Mouse (Mus musculus): ENCODE data around the gene Adam8. TPM values are rescaled to one million over a fixed set of nuclear protein-coding genes. Genes with fewer than 3 reads are reported as not detected.

Adam8 gene
- polyA plus RNA-seq, 1 experiment from 2014 or later = 1.6 TPM

- WGBS = 84% methylated on average over 10 of the region's 10 CpGs
- Histone ChIP-seq H3K36me3 (ENCODE audit: control insufficient read depth, insufficient read depth, low read length) (no peaks in the 10 kb centered on the region), H3K9ac (ENCODE audit: low read length) (no peak overlapping the region), H3K27me3 (replicated peaks; ENCODE audit: control insufficient read depth, insufficient read depth, low read length) (no peaks in the 10 kb centered on the region; the same call in 1 of the 2 replicates), H3K4me2 (ENCODE audit: low read length) (no peak overlapping the region), H3K4me1 (replicated peaks; ENCODE audit: control insufficient read depth, insufficient read depth, low read length) (no peaks in the 10 kb centered on the region), H3K27ac (ENCODE audit: low read depth) (no peak overlapping the region), H3K9me3 (ENCODE audit: control insufficient read depth, low read length) (no peaks in the 10 kb centered on the region), H3K4me3 (ENCODE audit: low read depth, low read length) (no peak overlapping the region)
- ATAC-seq (replicated peaks; ENCODE audit: low FRiP score, low TSS enrichment, low read depth) (no peak), DNase-seq (ENCODE audit: low spot score) (no peak)
Observed at GRCm38 (mm10) chr7:139961141-139961540, 31.2 kb downstream of the Adam8 start.

- ATAC-seq (replicated peaks; ENCODE audit: low FRiP score, low TSS enrichment, low read depth) (no peak), DNase-seq (ENCODE audit: low spot score) (no peak)
- no peaks in the 10 kb centered on the region for H3K36me3 ChIP-seq (ENCODE audit: control insufficient read depth, insufficient read depth, low read length)
- WGBS = 28% methylated on average over 11 of the region's 11 CpGs
- H3K9ac ChIP-seq (ENCODE audit: low read length) = no peak overlapping the region
- no peak overlapping the region for H3K4me2 ChIP-seq (ENCODE audit: low read length)
- H3K27me3 ChIP-seq (replicated peaks; ENCODE audit: control insufficient read depth, insufficient read depth, low read length) = no peaks in the 10 kb centered on the region; the same call in 1 of the 2 replicates
- H3K9me3 ChIP-seq (ENCODE audit: control insufficient read depth, low read length) = no peaks in the 10 kb centered on the region
- H3K27ac ChIP-seq (ENCODE audit: low read depth) = no peak overlapping the region
- no peaks in the 10 kb centered on the region for H3K4me1 ChIP-seq (replicated peaks; ENCODE audit: control insufficient read depth, insufficient read depth, low read length)
- no peak overlapping the region for H3K4me3 ChIP-seq (ENCODE audit: low read depth, low read length)
Observed at GRCm38 (mm10) chr7:139957958-139958357, 34.4 kb downstream of the Adam8 start.

- DNase-seq (ENCODE audit: low spot score) (no peak), ATAC-seq (replicated peaks; ENCODE audit: low FRiP score, low TSS enrichment, low read depth) (no peak)
- Histone ChIP-seq H3K4me3 (ENCODE audit: low read depth, low read length) (no peak overlapping the region), H3K4me2 (ENCODE audit: low read length) (no peak overlapping the region), H3K36me3 (ENCODE audit: control insufficient read depth, insufficient read depth, low read length) (no peaks in the 10 kb centered on the region), H3K9ac (ENCODE audit: low read length) (no peak overlapping the region), H3K27ac (ENCODE audit: low read depth) (no peak overlapping the region), H3K9me3 (ENCODE audit: control insufficient read depth, low read length) (no peaks in the 10 kb centered on the region), H3K4me1 (replicated peaks; ENCODE audit: control insufficient read depth, insufficient read depth, low read length) (no peaks in the 10 kb centered on the region), H3K27me3 (replicated peaks; ENCODE audit: control insufficient read depth, insufficient read depth, low read length) (no peaks in the 10 kb centered on the region; the same call in 1 of the 2 replicates)
- WGBS = 48% methylated on average over 11 of the region's 11 CpGs
Observed at GRCm38 (mm10) chr7:139957437-139957836, 34.9 kb downstream of the Adam8 start.

- WGBS = 79% methylated on average over 3 of the region's 3 CpGs
- no peak overlapping the region for H3K27ac ChIP-seq (ENCODE audit: low read depth)
- no peak overlapping the region for H3K4me3 ChIP-seq (ENCODE audit: low read depth, low read length)
- no peaks in the 10 kb centered on the region; the same call in 1 of the 2 replicates for H3K27me3 ChIP-seq (replicated peaks; ENCODE audit: control insufficient read depth, insufficient read depth, low read length)
- no peaks in the 10 kb centered on the region for H3K9me3 ChIP-seq (ENCODE audit: control insufficient read depth, low read length)
- no peak overlapping the region for H3K9ac ChIP-seq (ENCODE audit: low read length)
- ATAC-seq (replicated peaks; ENCODE audit: low FRiP score, low TSS enrichment, low read depth) (no peak), DNase-seq (ENCODE audit: low spot score) (no peak)
- no peaks in the 10 kb centered on the region for H3K4me1 ChIP-seq (replicated peaks; ENCODE audit: control insufficient read depth, insufficient read depth, low read length)
- H3K4me2 ChIP-seq (ENCODE audit: low read length) = no peak overlapping the region
- H3K36me3 ChIP-seq (ENCODE audit: control insufficient read depth, insufficient read depth, low read length) = no peaks in the 10 kb centered on the region
Observed at GRCm38 (mm10) chr7:139956658-139957057, 35.7 kb downstream of the Adam8 start.

GRCm38 (mm10) chr7:139955505-139955904 is 36.9 kb downstream of the Adam8 start:
- no peak overlapping the region for H3K4me3 ChIP-seq (ENCODE audit: low read depth, low read length)
- WGBS = 90% methylated on average over 4 of the region's 4 CpGs
- no peak overlapping the region for H3K9ac ChIP-seq (ENCODE audit: low read length)
- H3K27ac ChIP-seq (ENCODE audit: low read depth) = no peak overlapping the region
- no peak for DNase-seq (ENCODE audit: low spot score)
- no peaks in the 10 kb centered on the region for H3K36me3 ChIP-seq (ENCODE audit: control insufficient read depth, insufficient read depth, low read length)
- H3K27me3 ChIP-seq (replicated peaks; ENCODE audit: control insufficient read depth, insufficient read depth, low read length) = no peaks in the 10 kb centered on the region; the same call in 1 of the 2 replicates
- no peaks in the 10 kb centered on the region for H3K4me1 ChIP-seq (replicated peaks; ENCODE audit: control insufficient read depth, insufficient read depth, low read length)
- ATAC-seq (replicated peaks; ENCODE audit: low FRiP score, low TSS enrichment, low read depth) = no peak
- H3K4me2 ChIP-seq (ENCODE audit: low read length) = no peak overlapping the region
- no peaks in the 10 kb centered on the region for H3K9me3 ChIP-seq (ENCODE audit: control insufficient read depth, low read length)

GRCm38 (mm10) chr7:139951991-139952633 is 40.2 kb downstream of the Adam8 start:
- no peaks in the 10 kb centered on the region for H3K4me1 ChIP-seq (replicated peaks; ENCODE audit: control insufficient read depth, insufficient read depth, low read length)
- H3K36me3 ChIP-seq (ENCODE audit: control insufficient read depth, insufficient read depth, low read length) = no peaks in the 10 kb centered on the region
- WGBS = 71% methylated on average over 6 of the region's 6 CpGs
- H3K4me2 ChIP-seq (ENCODE audit: low read length) = no peak overlapping the region; the same call in 1 of the 2 replicates
- no peak overlapping the region for H3K9ac ChIP-seq (ENCODE audit: low read length)
- H3K4me3 ChIP-seq (ENCODE audit: low read depth, low read length) = no peak overlapping the region
- peaks cover 6% of the 10 kb centered on the region; the same call in 1 of the 2 replicates for H3K27me3 ChIP-seq (replicated peaks; ENCODE audit: control insufficient read depth, insufficient read depth, low read length)
- no peaks in the 10 kb centered on the region for H3K9me3 ChIP-seq (ENCODE audit: control insufficient read depth, low read length)
- DNase-seq (ENCODE audit: low spot score) (no peak), ATAC-seq (replicated peaks; ENCODE audit: low FRiP score, low TSS enrichment, low read depth) (no peak)
- H3K27ac ChIP-seq (ENCODE audit: low read depth) = no peak overlapping the region

- peak; percentile 62 for DNase-seq (ENCODE audit: low spot score)
- ATAC-seq (replicated peaks; ENCODE audit: low FRiP score, low TSS enrichment, low read depth) = no peak
Observed at GRCm38 (mm10) chr7:139951079-139951478, 41.3 kb downstream of the Adam8 start.

GRCm38 (mm10) chr7:139950283-139950971 is 41.9 kb downstream of the Adam8 start:
- Histone ChIP-seq H3K27ac (ENCODE audit: low read depth) (peak overlapping the region; percentile 44; the same call in 1 of the 2 replicates), H3K36me3 (ENCODE audit: control insufficient read depth, insufficient read depth, low read length) (no peaks in the 10 kb centered on the region), H3K9ac (ENCODE audit: low read length) (peak overlapping the region; percentile 51), H3K4me1 (replicated peaks; ENCODE audit: control insufficient read depth, insufficient read depth, low read length) (no peaks in the 10 kb centered on the region), H3K27me3 (replicated peaks; ENCODE audit: control insufficient read depth, insufficient read depth, low read length) (peaks cover 22% of the 10 kb centered on the region), H3K4me3 (ENCODE audit: low read depth, low read length) (peak overlapping the region; percentile 64), H3K4me2 (ENCODE audit: low read length) (peak overlapping the region; percentile 94), H3K9me3 (ENCODE audit: control insufficient read depth, low read length) (no peaks in the 10 kb centered on the region)
- ATAC-seq (replicated peaks; ENCODE audit: low FRiP score, low TSS enrichment, low read depth) = peak; percentile 73
- under 1% methylated on average over 33 of the region's 33 CpGs for WGBS
- DNase-seq (ENCODE audit: low spot score) = peak; percentile 85

More at GRCm38 (mm10) chr7:139951079-139951478, 41.3 kb downstream of the Adam8 start:
- H3K27me3 ChIP-seq (replicated peaks; ENCODE audit: control insufficient read depth, insufficient read depth, low read length) = peaks cover 16% of the 10 kb centered on the region
- H3K4me2 ChIP-seq (ENCODE audit: low read length) = peak overlapping the region; percentile 94
- 5% methylated on average over 15 of the region's 16 CpGs for WGBS
- no peaks in the 10 kb centered on the region for H3K36me3 ChIP-seq (ENCODE audit: control insufficient read depth, insufficient read depth, low read length)
- H3K4me3 ChIP-seq (ENCODE audit: low read depth, low read length) = peak overlapping the region; percentile 64
- H3K9ac ChIP-seq (ENCODE audit: low read length) = peak overlapping the region; percentile 51
- H3K27ac ChIP-seq (ENCODE audit: low read depth) = no peak overlapping the region
- no peaks in the 10 kb centered on the region for H3K4me1 ChIP-seq (replicated peaks; ENCODE audit: control insufficient read depth, insufficient read depth, low read length)
- no peaks in the 10 kb centered on the region for H3K9me3 ChIP-seq (ENCODE audit: control insufficient read depth, low read length)

All from intestine, embryonic 14.5 days (tissue).